Mouse (Mus musculus): ENCODE measurements around the gene Sem1.

DNA sequence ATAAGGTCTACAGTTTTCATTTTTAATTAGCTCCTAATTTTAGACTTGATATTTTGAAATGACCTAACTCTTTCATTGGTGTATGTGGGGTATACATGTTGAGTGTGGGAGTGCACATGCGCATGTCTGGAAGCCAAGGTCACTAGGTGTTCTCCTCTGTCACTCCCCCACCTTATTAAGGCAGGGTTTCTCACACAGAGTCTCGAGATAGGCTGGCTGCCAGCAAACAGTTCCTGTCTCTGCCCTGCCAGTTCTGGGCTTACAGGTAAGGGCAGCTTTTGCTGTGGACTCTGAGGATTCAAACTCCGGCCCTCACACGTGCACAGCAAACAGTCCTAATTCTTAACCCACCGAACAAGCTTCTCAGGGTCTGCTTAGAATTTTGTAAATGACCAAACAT lies 14.8 kb downstream of the Sem1 start:
- TF ChIP-seq CTCF (IDR thresholded peaks at IDR 0.05) = no peak
- TF ChIP-seq EP300 (IDR thresholded peaks at IDR 0.05) = no peak
